Mouse (Mus musculus) cortical plate, adult 2 months (tissue): ENCODE data around the gene Cadm2. TPM values are rescaled to one million over a fixed set of nuclear protein-coding genes. Genes with fewer than 3 reads are reported as not detected.

ENCODE experiments used
- H3K27ac ChIP-seq: fragments of 200-500 bp; 2 replicates; pipeline ENCODE4 v1.5.1; 2012; ENCODE audit warnings: low read length, control low read depth, inconsistent platforms; ENCODE audit not compliant: insufficient read depth
- H3K4me1 ChIP-seq: fragments of 200-500 bp; 2 replicates; pipeline ENCODE4 v1.6.1; 2011; ENCODE audit warnings: low read length; ENCODE audit not compliant: control insufficient read depth, insufficient read depth
- H3K4me3 ChIP-seq: fragments of 200-500 bp; 2 replicates; pipeline ENCODE4 v1.5.1; 2011; ENCODE audit warnings: mild to moderate bottlenecking, low read length, control low read depth; ENCODE audit not compliant: insufficient read depth
- CTCF ChIP-seq: fragments of 200-500 bp; IDR thresholded peaks from 2 replicates; pipeline ENCODE4 v1.5.1; 2011; ENCODE audit warnings: mild to moderate bottlenecking, control low read depth, low read length; ENCODE audit not compliant: insufficient read depth; ENCODE audit errors: extremely low read depth
- POLR2A ChIP-seq: fragments of 200-500 bp; IDR thresholded peaks from 2 replicates; pipeline ENCODE4 v1.6.1; 2011; ENCODE audit warnings: mild to moderate bottlenecking, low read length, control low read depth; ENCODE audit not compliant: insufficient read depth; ENCODE audit errors: extremely low read depth
- polyA plus RNA-seq: library from polyadenylated mRNA; depleted of rRNA; stranded (reverse); fragments of >200 nt; gene quantifications from 2 replicates; pipeline ENCODE4 v1.2.3, GENCODE M21; 2012

Gene Cadm2
- polyA plus RNA-seq, 1 experiment: 72.3 TPM

DNA sequence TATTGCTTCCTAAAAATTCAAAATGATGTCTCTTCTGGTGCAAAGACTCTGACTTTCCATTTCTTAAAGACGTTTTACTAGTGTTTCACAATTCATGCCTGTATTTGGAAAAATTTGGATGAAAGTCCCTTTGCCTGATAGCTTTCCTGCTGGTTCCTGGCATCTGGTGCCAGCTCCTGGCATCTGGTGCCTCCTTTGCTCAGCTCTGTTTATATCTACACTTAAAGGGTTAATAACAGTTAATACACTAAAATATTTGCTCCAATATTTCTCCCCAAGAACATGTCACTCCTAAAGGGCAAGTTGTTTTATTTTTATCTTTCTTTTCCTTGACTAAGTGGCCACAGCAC, 969.7 kb downstream of the Cadm2 start:
- Histone ChIP-seq H3K27ac (no peak overlapping the region), H3K4me1 (no peaks in the 10 kb centered on the region), H3K4me3 (no peak overlapping the region)
- TF ChIP-seq POLR2A: no peak
- no peak for TF ChIP-seq CTCF

DNA sequence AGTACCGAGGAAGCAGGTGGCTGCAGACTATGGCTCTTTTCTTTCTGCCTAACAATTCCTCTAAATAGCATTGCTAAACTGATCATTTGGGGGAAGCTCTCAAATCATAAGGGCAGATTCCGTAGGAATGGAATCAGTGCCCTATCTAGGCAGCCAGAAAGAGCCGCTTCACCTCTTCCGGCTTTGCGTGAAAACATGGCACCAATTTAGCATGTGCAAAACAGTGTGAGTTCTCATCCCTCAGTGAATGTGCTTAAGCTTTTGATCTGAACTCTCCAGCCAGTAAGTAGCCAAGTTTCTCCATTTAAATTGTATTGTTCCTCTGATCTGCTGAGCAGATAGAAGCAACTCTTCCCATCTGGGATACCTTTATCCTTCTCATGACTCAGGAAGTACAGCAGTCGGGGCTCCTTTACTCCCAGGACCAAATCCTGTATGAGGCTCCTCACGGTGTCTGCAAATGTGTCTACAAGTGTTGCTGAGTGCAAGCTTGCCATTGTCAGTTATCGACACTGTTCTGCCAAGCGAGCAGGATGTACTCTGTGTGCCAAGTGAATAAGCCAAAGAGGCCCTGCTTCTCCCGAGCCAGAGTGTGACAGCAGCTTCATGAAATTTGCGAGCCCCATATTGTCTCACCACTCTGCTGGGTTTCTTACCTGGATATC, 970.2 kb downstream of the Cadm2 start:
- Histone ChIP-seq H3K4me1 (no peaks in the 10 kb centered on the region), H3K4me3 (no peak overlapping the region), H3K27ac (no peak overlapping the region)
- no peak for TF ChIP-seq POLR2A
- TF ChIP-seq CTCF: no peak

DNA sequence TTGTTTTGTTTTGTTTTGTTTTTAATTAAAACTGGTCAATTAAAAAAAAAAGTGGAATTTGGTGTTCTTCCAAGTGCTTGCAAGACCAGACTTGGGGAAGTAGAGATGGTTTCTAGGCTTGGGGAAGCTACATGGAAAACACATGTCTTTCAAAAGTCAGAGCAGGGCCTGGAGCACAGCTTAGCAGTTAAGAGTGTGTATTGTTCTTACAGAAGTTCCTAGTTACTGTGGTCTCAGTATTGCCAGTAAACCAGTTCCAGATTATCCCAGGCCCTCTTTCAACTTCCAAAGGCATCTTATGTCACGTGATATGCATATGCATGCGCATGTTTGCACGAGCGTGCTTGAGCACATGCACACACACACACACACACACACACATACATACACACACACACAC, 972.9 kb downstream of the Cadm2 start:
- no peak overlapping the region for H3K4me3 ChIP-seq
- no peaks in the 10 kb centered on the region for H3K4me1 ChIP-seq
- no peak overlapping the region for H3K27ac ChIP-seq
- TF ChIP-seq POLR2A (no peak), CTCF (no peak)

DNA sequence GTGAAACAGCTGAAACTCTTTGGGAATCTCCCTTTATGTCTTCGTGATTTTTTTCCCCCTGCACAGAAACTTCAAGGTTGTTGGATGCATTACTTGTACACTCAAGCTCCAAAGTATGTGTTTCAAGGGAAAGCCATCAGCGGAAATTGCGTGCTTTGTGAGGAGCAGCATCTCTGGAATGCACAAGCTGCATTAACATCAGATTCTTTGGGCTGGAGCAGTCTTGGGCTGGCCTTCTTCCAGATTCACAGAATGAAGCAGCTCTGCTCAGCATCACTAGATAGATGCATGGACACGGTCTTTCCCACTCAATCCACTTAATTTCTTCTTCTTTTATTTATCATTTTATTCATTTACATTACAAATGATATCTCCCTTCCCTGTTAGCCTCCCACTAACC, 977.1 kb downstream of the Cadm2 start:
- H3K4me1 ChIP-seq: no peaks in the 10 kb centered on the region
- no peak overlapping the region for H3K27ac ChIP-seq
- no peak for TF ChIP-seq CTCF
- TF ChIP-seq POLR2A: no peak
- H3K4me3 ChIP-seq: no peak overlapping the region

DNA sequence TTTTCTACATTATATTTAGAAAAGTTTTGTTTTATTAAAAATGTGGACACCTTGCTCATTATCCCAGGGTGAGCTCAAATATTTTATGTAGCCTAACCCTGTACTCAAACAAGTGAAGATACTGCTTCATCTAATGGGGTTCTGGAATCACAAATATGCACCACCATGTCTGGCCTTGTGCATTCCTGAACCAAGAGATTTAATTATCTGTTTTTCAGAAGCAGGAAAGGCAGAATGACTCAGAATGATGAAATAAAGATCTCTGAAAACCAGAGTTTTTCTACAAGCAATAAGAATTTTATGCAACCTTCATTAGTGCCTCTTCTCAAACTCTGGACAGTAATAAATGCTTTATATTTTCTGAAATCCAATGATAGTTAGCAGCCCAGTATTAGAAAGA, 993.2 kb downstream of the Cadm2 start:
- TF ChIP-seq POLR2A: no peak
- Histone ChIP-seq H3K4me3 (no peak overlapping the region), H3K27ac (no peak overlapping the region), H3K4me1 (no peaks in the 10 kb centered on the region)

DNA sequence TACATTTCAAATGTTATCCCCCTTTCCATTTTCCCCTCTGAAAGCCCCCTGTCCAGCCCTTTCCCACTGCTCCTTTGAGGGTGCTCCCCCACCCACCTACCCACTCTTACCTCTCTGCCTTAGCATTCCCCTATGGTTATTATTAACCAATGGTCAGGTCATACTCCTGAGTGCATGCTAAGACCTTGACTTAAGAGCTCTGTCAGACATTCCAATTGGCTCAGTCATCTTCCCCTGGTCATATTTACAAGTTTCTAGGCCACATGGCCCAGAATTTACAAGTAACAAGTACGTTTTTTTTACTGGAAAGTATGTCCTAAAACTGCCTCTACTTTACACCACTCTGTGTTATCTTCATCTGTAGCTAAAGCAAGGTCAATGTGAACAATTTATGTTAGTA, 998.3 kb downstream of the Cadm2 start:
- no peak overlapping the region for H3K27ac ChIP-seq
- no peaks in the 10 kb centered on the region for H3K4me1 ChIP-seq
- TF ChIP-seq POLR2A: no peak
- TF ChIP-seq CTCF: no peak
- H3K4me3 ChIP-seq: no peak overlapping the region

DNA sequence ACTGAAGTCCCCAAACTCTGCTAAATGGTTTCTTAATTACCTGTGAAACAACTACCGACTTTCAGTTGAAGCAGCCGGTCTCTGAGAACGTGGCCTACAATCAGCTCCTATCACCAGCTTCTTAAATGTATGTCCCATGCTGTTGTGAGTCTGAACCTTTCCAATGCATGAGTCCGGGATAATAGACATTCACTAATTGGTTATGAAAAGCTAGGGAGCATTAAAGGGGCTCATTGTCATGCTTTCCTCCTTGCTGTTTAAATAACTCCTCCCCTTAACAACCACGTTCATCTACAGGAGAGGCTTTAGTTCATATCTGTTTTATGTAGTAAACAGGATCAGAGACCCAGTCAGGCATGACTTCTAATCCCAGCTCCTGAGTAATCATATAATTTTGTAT, 1008.1 kb downstream of the Cadm2 start:
- Histone ChIP-seq H3K27ac (no peak overlapping the region), H3K4me3 (no peak overlapping the region), H3K4me1 (no peaks in the 10 kb centered on the region)
- TF ChIP-seq CTCF (no peak), POLR2A (no peak)
